Mouse (Mus musculus): ENCODE measurements around the gene A230050P20Rik.

A230050P20Rik gene

DNA sequence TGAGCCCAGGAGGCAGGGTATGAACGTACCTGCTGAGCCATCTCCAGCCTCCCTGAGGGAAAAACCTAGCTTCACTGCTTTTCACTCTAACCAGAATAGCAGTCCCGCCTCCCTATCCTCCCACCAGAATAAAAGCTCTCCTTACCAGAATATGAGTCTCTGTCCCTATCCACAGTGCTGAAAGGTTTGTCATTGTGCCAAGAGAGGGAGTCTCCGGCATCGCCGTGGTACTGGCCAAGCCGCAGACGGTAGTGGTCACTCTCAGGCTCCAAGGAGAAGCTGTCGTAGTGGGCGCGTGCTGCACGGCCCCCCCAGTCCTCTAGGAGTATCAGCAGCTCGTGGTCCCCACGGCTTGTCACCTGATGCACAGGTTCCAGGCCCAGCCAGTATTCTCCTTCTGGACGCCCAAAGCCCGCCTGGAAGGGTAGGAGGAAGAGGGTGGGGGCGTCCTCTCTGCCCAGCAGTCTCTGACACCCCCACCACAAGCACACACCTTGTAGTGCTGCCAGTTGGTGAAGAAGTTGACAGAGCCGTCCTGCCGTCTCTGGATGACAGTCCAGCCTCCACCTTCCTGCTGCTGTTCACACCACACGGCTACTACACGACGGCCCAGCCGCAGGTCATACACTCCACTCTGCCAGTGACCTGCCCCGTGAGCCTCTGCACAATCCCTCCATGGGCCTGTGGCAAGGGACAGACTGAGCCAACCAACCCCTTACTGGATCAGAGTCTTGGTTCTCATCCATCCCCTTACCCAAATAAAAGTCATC lies 6.8 kb downstream of the A230050P20Rik start:
- no peak for DNase-seq (ENCODE audit: low spot score)

DNA sequence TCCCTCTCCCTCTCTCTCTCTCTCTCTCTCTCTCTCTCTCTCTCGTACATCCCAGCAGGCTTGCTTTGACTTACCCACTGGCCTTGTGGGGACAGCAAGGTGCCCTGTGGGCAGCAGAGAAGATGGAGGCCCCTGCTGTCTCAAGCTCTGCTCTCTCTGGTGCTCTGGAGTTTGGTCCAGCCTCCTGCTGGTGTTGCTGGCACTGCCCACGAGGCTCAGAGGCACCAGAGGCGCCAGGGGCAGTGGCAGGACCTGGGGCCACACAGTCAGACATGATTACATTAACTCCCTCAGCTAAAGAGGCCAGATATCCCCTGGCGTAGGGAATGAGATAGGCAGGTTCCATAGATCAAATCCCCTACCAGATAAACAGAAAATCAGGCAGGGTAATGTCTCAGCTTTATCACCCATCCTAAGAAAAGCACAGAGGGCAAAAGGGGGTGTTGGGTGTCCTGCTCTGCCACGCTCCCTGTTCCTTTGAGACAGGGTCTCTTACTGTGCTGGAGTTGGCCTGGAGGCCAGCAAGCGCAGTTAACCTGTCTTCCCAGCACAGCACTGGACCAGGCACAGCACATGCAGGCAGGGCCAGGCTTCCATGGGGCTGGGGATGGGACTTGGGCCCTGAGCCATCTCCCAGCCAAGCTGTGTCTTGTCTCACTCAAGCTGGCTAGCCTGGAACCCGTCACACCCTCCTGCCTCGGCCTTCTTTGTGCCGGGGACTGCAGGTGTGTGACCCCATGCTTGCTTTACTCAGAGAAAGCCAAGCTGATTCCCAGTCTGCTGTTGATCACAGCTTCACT lies 8.1 kb downstream of the A230050P20Rik start:
- DNase-seq (ENCODE audit: low spot score) = no peak

DNA sequence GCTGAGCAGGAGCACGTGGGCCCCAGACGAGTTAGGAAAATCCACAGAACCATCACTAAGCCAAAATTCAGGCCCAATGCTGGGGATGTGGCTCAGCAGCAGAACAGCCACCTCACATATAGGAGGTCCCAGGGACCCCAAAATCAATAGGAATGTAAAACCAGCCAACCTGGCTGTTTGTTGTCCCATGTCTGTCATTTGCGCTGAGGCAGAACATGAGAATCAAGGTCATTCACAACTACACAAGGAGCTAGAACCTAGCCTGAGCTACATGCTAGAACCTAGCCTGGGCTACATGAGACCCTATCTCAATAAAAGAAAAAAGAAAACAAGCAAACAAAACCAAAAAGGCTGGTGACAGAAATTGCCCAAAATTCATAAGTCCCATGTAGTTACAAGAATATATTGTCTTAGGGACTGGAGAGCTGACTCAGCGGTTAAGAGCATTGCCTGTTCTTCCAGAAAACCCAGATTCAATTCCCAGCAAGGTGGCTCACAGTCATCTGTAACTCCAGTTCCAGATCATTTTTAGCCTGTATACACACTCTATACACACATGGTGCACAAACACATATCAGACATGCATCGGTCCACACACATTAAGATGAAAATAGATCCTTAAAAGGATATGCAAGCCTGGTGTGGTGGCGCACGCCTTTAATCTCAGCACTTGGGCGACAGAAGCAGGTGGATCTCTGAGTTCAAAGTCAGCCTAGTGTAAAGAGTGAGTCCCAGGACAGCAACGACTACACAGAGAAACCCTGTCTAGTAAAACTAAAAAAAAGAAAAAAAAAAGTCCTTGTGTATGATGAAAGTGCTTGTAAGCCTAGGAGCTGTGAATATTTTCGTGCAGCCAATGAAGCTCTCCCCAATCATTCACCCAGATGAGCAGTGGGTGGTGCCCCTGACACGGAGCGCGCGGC lies 8.9 kb downstream of the A230050P20Rik start:
- no peak for DNase-seq (ENCODE audit: low spot score)

DNA sequence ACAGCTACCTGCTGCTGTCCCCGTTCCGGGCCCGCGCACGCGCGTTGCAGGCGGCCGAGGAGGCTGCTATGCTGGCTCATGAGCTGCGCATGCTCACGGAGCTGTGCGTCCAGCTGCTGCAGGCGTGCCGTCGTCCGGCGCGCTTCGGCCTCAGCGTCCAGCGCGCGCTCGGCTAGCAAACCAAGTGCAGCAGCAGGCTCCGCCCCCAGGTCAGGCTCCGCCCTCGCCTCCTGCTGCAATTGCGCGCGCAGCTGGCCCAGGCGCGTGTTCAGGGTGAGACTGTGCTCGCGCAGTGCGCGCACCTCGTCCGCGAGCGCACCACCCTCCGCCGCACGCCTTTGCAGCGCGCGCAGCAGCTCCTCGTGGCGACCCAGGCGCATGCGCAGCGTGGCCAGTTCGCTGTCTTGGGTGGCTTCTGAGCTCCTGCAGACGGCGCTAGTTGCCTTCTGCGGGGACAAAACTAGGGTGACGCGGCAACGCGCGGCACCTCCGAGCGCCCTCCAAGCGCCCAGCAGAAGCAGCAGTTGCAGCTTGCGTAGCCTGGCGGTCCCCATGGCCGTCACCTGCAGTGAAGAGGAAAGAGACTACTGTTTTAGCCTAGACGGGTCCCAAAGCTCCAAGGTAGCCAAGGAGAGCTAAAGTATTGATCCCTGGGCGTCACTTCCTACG lies 9.7 kb downstream of the A230050P20Rik start:
- DNase-seq (ENCODE audit: low spot score) = peak; percentile 99

DNA sequence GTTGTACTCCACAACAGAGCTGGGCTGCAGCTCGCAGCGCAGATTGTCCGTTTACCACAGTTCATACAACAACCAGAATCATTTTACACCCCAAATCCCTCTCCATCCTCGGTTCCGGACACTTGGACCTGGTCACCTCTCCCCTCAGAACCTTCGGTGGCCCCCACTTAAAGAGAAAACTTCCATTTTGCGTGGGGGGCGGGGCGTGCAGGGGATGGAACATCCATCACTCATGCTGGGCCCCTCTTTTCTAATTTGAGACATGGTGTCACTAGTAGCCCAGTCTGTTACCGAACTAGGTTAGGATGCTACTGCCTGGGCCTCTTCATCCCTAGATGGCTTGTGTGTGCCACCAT lies 10.2 kb downstream of the A230050P20Rik start:
- DNase-seq (ENCODE audit: low spot score) = no peak

DNA sequence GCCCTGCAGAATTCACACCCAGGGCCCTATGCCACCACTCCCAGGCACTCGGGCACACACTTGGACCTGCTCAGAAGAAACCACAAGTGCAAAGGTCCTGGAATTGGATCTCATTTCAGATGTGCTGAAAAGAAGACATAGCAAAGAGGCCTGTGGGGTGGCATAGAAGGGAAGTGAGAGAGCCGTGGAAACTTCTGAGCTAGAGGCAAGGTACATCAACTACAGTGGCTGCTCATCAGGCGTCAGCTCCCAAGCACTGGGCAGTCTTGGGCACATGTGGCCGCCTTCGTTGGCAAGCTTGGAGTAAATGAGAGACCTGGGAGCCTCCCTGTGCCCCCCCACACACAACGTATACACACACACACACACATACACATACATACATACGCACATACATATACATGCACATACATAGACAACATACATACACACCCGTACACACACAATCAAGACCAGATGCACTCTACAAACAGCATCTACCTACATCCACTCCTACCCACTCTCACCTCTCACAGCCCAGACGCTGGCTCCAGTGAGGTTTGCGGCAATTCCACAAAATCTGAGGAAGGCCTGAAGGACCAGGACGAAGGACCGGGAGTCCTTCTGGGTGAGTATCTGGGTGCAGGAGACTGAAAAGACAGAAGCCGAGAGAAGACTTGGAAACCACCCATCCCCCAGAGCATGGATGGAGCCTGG lies 10.8 kb downstream of the A230050P20Rik start, which contains the start of gene Angptl6:
TSS of gene Angptl6 (minus strand) at position 631 of the 696 bp plus-strand sequence.
- no peak for DNase-seq (ENCODE audit: low spot score)

DNA sequence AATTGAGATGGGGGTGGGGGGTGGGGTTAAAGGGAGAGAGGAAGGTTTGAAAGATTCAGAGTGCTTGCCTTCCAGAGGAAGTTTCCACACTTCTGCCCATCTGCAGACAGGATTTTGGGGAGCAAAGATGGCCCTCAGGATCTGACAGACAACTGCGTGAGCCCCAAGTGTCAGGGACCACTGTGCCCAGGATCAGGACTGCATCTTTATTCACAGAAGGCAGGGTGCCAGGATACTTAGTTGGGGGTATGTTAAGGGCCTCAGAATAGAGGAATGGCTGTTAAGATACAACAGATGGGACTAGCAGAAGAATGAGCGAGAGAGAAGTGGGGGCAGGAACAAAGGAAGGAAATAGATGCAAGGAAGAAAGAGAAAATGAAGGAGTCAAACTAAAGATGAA lies 18.1 kb downstream of the A230050P20Rik start:
- no peak for DNase-seq (ENCODE audit: low spot score)

DNA sequence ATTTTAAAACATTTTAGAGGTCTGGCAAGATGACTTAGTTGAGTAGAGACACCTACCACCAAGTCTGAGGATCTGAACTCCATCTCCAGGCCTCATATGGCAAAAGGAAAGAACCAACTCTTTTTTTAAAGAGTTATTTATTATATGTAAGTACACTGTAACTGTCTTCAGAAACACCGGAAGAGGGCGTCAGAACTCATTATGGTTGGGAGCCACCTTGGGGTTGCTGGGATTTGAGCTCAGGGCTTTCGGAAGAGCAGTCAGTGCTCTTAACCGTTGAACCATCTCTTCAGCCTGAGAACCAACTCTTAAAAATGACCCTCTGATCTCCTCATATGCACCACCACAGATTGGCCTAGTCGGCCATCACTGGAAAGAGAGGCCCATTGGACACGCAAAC lies 18.7 kb downstream of the A230050P20Rik start:
- no peak for DNase-seq (ENCODE audit: low spot score)

DNA sequence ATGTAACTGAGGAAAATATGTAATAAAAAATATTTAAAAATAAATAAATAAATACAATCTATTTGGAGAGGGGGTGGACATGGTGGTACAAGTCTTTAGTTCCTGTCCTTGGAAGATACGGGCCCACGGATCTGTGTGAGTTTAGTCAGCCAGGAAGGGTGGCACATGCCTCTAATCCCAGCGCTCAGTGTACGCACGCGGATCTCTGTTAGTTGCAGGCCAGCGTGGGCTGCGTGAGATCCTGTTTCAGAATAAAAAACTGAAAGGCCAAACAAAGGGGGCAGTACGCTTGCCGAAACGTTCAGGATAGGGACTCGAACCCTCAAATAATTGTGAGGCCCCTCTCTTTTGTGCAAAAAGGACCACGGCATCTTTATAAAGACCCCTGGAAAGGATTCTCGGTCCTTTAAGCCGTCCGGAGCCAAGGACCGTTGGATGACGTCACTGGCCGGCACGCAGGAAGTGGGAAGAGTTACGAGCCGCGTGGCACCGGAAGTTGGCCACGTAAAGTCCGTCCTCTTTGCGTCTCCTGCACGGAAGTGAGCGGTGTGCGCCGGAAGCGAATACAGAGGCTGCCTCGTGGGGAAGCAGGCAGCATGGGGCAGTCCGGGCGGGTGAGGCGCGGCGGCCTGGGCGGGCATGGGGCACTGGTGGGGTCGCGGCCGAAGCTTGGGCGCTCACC lies 19.4 kb downstream of the A230050P20Rik start, which contains the start of gene Ppan:
TSS of gene Ppan (plus strand) at position 472 of the 682 bp plus-strand sequence.
- peak; percentile 94 for DNase-seq (ENCODE audit: low spot score)

DNA sequence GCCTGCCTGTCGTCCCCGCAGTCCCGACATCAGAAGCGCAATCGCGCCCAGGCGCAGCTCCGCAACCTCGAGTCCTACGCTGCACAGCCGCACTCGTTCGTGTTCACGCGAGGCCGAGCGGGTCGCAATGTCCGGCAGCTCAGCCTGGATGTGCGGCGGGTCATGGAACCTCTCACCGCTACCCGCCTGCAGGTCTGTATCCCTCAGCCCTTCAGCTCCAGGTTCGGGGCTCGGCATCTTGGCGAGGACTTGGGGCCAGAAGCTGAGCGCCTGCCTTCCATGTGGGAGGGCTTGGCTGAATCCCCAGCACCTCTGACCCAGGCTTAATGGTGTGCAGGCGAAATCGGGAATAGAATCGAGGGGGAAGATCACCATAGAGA lies 19.9 kb downstream of the A230050P20Rik start:
- DNase-seq (ENCODE audit: low spot score) = no peak

DNA sequence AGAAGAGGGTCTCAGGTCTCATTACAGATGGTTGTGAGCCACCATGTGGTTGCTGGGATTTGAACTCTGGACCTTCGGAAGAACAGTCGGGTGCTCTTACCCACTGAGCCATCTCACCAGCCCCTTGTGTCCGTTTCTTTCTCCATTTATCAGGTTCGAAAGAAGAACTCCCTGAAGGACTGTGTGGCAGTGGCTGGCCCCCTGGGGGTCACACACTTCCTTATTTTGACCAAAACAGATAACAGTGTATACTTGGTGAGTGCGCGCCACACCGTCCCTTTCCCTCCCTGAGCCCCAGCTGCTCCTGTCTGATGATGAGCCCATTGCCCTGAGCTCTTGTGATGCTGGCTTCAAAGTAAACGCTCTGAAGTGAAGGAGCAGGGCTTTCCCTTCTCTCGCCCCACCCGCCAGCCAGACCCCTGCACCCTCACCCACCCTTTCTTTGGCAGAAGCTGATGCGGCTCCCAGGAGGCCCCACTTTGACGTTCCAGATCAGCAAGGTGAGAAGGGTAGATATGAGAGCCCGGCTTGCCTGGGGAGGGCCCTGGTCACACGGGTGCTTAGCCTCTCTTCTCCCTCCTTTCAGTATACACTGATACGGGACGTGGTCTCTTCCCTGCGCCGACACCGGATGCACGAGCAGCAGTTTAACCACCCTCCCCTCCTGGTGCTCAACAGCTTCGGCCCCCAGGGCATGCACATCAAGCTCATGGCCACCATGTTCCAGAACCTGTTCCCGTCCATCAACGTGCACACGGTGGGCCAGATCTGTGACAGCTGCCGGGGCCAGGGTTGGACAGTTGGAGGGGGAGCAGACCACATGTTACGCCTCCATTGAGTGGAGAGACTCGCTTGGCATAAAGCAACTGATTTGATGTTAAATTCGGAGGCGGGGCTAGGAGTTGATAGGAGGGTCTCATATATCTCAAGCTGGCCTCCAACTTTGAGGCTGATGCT lies 21.0 kb downstream of the A230050P20Rik start:
- no peak for DNase-seq (ENCODE audit: low spot score)

DNA sequence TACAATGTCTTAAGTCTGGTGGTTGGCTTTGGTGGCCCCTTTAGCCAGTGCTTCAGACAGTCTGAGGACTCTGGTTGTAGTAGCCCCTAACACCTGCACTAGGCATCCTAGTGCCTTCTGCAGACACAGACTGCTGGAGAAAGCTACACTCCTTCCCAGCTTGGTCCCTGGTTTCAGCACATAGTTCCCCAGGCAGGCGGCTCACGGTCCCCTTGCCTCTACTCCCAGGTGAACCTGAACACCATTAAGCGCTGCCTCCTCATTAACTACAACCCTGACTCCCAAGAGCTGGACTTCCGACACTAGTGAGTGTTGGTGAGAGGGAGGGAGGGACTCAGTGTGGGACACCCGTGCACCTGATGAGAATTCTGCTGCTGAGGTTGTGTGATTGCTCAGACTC lies 22.0 kb downstream of the A230050P20Rik start:
- no peak for DNase-seq (ENCODE audit: low spot score)

DNA sequence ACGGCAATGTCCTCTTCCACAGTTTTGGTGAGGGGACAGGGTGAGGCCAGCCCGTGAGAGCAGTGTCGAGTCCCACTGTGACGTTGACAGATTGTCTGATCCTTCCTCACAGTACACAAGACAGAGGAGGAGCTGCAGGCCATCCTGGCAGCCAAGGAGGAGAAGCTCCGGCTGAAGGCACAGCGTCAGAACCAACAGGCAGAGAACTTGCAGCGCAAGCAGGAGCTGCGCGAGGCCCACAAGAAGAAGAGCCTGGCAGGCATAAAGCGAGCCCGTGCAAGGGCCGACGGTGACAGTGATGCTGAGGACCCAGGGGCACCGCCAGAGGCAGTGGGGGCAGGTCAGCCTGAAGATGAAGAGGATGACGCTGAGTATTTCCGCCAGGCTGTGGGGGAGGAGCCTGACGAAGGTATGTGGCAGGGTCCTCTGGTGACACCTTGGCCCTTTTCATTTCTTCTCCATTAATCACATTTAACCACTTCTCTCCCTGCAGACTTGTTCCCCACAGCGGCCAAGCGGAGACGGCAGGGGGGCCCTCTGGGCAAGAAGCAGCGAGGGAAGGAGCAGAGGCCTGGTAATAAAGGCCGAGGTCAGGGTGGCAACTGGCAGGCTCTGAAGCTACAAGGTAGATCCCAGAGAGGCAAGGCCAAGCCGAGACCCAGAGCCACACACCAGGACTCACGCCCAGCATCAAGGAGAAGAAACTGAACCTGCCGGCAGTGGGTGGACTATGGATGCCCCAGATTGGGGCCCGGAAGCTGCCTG lies 23.1 kb downstream of the A230050P20Rik start:
- no peak for DNase-seq (ENCODE audit: low spot score)

DNA sequence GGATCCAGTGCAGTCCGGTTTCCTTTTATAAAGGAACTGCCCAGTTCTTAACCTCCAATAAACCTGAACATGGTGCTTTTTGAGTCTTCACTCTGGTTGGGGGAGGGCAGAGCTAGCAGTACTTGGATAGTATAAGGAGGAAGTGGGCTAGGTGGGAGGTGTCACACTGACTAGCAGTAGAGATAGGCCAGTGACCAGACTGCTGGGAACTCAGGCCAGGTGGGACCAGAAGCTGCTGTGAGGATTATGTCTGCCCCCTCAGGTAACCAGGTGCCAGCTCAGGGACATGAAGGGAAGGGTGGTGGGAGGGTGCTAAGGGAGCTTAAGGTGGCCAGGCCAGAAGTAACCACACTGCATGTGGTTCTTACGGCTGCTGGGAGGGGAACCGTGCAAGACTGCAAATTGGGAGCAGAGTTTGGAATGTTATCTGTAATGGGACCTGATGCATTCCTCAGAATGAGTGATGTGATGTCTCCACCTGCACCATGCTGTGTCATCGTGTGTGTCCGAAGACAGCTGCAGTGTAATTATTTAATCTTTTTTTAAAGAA lies 23.7 kb downstream of the A230050P20Rik start:
- DNase-seq (ENCODE audit: low spot score) = no peak

DNA sequence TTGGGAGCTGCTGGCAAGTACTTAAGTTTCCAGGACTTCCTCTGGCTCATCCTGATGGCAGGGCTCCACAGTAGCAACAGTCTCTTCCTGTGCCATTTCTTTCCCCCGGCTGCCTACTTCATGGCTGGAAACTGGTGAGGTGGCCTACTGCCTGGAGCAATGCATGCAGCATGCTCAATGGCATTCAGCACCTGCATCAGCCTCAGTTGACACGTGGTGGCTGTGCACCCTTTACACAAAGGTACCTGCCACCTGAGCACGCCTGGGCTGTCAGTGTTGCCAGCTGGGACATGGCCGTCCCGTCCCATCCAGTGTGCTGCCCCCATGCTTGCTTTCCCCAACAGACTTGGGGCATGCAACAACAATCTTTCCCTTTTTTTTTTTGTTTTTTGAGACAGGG lies 24.6 kb downstream of the A230050P20Rik start:
- no peak for DNase-seq (ENCODE audit: low spot score)

DNA sequence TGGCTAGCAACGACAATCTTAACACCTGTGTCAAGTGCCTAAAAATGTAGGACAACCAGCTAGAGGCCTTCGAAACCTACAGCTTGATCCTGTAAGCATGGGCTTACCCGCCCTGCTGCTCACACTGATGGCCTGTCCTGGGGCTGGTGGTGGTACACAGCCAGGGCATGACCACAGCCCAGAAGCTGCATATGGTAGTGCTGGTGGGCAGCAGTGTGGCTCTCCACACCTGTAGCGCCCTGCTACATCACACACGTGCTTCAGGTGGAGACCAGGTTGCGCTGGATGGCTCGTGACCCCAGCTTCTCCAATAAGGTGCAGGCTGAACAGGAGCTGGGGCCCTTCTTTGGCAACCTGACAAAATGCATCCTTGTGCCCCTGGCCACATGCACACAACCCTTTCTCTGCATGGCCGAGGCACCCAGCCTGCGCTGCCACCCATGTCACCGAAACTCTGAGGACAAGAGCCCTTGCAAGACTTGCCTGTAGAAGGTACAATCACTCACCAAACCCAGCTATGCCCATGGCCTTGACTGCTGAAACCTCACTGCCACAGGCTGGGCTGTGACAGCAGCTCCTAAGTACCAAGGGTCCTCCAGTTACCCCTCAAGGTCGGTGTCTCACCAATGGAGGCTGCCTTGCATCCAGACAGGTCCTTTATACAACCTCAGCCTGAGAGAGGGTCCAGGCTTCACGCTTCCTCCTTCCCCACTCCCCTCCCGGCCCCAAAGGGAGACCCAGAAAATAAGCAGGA lies 25.3 kb downstream of the A230050P20Rik start:
- DNase-seq (ENCODE audit: low spot score) = no peak

DNA sequence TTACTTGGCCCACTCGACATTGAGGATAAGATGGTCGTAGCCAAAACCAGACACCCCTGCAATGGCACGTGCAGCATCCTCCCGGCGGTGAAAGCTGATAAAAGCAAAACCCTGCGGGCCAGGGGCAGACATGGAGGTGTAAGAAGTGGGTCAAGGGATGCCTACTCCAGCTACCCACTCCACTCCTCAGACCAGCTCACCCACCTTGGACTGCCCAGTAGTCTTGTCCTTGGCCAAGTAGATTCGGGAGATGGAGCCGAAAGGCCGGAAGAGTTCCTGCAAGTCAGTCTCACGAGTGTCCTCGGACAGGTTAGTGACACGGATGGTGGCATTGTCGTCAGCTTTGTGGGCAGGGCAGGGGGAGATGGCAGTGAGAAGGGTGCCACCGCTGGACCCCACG lies 26.2 kb downstream of the A230050P20Rik start:
- DNase-seq (ENCODE audit: low spot score) = no peak
